Mouse (Mus musculus) liver, postnatal 0 days (tissue): Measurements from ENCODE around the gene Gm49337.

Source experiments
- CTCF ChIP-seq: sonication (generic); IDR thresholded peaks from 2 replicates; pipeline ENCODE4 v1.5.1; 2016; ENCODE audit warnings: antibody characterized with exemption, low read depth
- EP300 ChIP-seq: IDR thresholded peaks from 2 replicates; pipeline ENCODE4 v1.6.1; 2016; ENCODE audit warnings: antibody characterized with exemption, low read depth, mild to moderate bottlenecking

- TF ChIP-seq EP300 (no peak), CTCF (no peak)
Measured at GRCm38 (mm10) chr4:116127956-116128355, 45.2 kb upstream of the Gm49337 start.
